Mouse (Mus musculus): ENCODE measurements at regions not wholly inside any gene's neighbourhood (a gene's known extent, or its start where the extent isn't known, plus 50 kb on each side); places are given as distances from the start of the nearest gene placed in this dataset.

- TF ChIP-seq POLR2A (IDR thresholded peaks at IDR 0.05; ENCODE audit: low read depth, low read length) (no peak), CTCF (IDR thresholded peaks at IDR 0.05; ENCODE audit: extremely low read depth, insufficient read depth, insufficient read length, insufficient replicate concordance) (no peak)
- 85% methylated on average over 7 of the region's 7 CpGs for WGBS
Observed at GRCm38 (mm10) chr3:35269977-35270880, 483.7 kb upstream of the Atp11b start.

GRCm38 (mm10) chr3:35273546-35273945 is 480.4 kb upstream of the Atp11b start:
- no peak overlapping the region for H3K27ac ChIP-seq (ENCODE audit: insufficient read depth, low read length)
- DNase-seq (ENCODE audit: low read depth in 1 of 2, low spot score in 2 of 2), result no peak
- no peaks in the 10 kb centered on the region for H3K4me1 ChIP-seq (ENCODE audit: control insufficient read depth, insufficient read depth, insufficient read length)
- TF ChIP-seq CTCF (IDR thresholded peaks at IDR 0.05; ENCODE audit: extremely low read depth, insufficient read depth, insufficient read length, insufficient replicate concordance) (no peak), POLR2A (IDR thresholded peaks at IDR 0.05; ENCODE audit: low read depth, low read length) (no peak)
- whole genome bisulfite sequencing, result 55% methylated on average over 5 of the region's 5 CpGs
- H3K27me3 ChIP-seq (ENCODE audit: control insufficient read depth, insufficient read depth, low read length), result no peaks in the 10 kb centered on the region
- H3K36me3 ChIP-seq (ENCODE audit: control insufficient read depth, insufficient read depth, low read length), result no peaks in the 10 kb centered on the region
- H3K4me3 ChIP-seq (ENCODE audit: extremely low read depth, insufficient read depth, insufficient read length), result no peak overlapping the region

More at GRCm38 (mm10) chr3:35269977-35270880, 483.7 kb upstream of the Atp11b start:
- Histone ChIP-seq H3K27me3 (ENCODE audit: control insufficient read depth, insufficient read depth, low read length) (no peaks in the 10 kb centered on the region), H3K27ac (ENCODE audit: insufficient read depth, low read length) (no peak overlapping the region), H3K4me1 (ENCODE audit: control insufficient read depth, insufficient read depth, insufficient read length) (no peaks in the 10 kb centered on the region), H3K4me3 (ENCODE audit: extremely low read depth, insufficient read depth, insufficient read length) (no peak overlapping the region), H3K36me3 (ENCODE audit: control insufficient read depth, insufficient read depth, low read length) (no peaks in the 10 kb centered on the region)
- no peak for DNase-seq (ENCODE audit: low read depth in 1 of 2, low spot score in 2 of 2)

GRCm38 (mm10) chr3:35280981-35281380 is 472.9 kb upstream of the Atp11b start:
- TF ChIP-seq POLR2A (IDR thresholded peaks at IDR 0.05; ENCODE audit: low read depth, low read length) (no peak), CTCF (IDR thresholded peaks at IDR 0.05; ENCODE audit: extremely low read depth, insufficient read depth, insufficient read length, insufficient replicate concordance) (no peak)
- WGBS, result 85% methylated on average over 5 of the region's 5 CpGs
- H3K27me3 ChIP-seq (ENCODE audit: control insufficient read depth, insufficient read depth, low read length), result no peaks in the 10 kb centered on the region
- no peaks in the 10 kb centered on the region for H3K4me1 ChIP-seq (ENCODE audit: control insufficient read depth, insufficient read depth, insufficient read length)
- DNase-seq (ENCODE audit: low read depth in 1 of 2, low spot score in 2 of 2), result no peak
- no peaks in the 10 kb centered on the region for H3K36me3 ChIP-seq (ENCODE audit: control insufficient read depth, insufficient read depth, low read length)
- no peak overlapping the region for H3K4me3 ChIP-seq (ENCODE audit: extremely low read depth, insufficient read depth, insufficient read length)
- H3K27ac ChIP-seq (ENCODE audit: insufficient read depth, low read length), result no peak overlapping the region

GRCm38 (mm10) chr3:35282106-35282505 is 471.8 kb upstream of the Atp11b start:
- TF ChIP-seq CTCF (IDR thresholded peaks at IDR 0.05; ENCODE audit: extremely low read depth, insufficient read depth, insufficient read length, insufficient replicate concordance), result no peak
- no peak for TF ChIP-seq POLR2A (IDR thresholded peaks at IDR 0.05; ENCODE audit: low read depth, low read length)
- DNase-seq (ENCODE audit: low read depth in 1 of 2, low spot score in 2 of 2), result no peak
- Histone ChIP-seq H3K36me3 (ENCODE audit: control insufficient read depth, insufficient read depth, low read length) (no peaks in the 10 kb centered on the region), H3K4me3 (ENCODE audit: extremely low read depth, insufficient read depth, insufficient read length) (no peak overlapping the region), H3K27ac (ENCODE audit: insufficient read depth, low read length) (no peak overlapping the region), H3K27me3 (ENCODE audit: control insufficient read depth, insufficient read depth, low read length) (no peaks in the 10 kb centered on the region), H3K4me1 (ENCODE audit: control insufficient read depth, insufficient read depth, insufficient read length) (no peaks in the 10 kb centered on the region)
- 81% methylated on average over 2 of the region's 2 CpGs for WGBS

- Histone ChIP-seq H3K4me1 (ENCODE audit: control insufficient read depth, insufficient read depth, insufficient read length) (no peaks in the 10 kb centered on the region), H3K36me3 (ENCODE audit: control insufficient read depth, insufficient read depth, low read length) (no peaks in the 10 kb centered on the region), H3K27me3 (ENCODE audit: control insufficient read depth, insufficient read depth, low read length) (no peaks in the 10 kb centered on the region), H3K27ac (ENCODE audit: insufficient read depth, low read length) (no peak overlapping the region), H3K4me3 (ENCODE audit: extremely low read depth, insufficient read depth, insufficient read length) (no peak overlapping the region)
- no peak for TF ChIP-seq POLR2A (IDR thresholded peaks at IDR 0.05; ENCODE audit: low read depth, low read length)
- no peak for TF ChIP-seq CTCF (IDR thresholded peaks at IDR 0.05; ENCODE audit: extremely low read depth, insufficient read depth, insufficient read length, insufficient replicate concordance)
- 66% methylated on average over 1 of the region's 1 CpGs for WGBS
- DNase-seq (ENCODE audit: low read depth in 1 of 2, low spot score in 2 of 2), result no peak
Observed at GRCm38 (mm10) chr3:35294771-35295170, 459.1 kb upstream of the Atp11b start.

GRCm38 (mm10) chr3:35295746-35296145 is 458.2 kb upstream of the Atp11b start:
- H3K4me1 ChIP-seq (ENCODE audit: control insufficient read depth, insufficient read depth, insufficient read length), result no peaks in the 10 kb centered on the region
- H3K4me3 ChIP-seq (ENCODE audit: extremely low read depth, insufficient read depth, insufficient read length), result no peak overlapping the region
- DNase-seq (ENCODE audit: low read depth in 1 of 2, low spot score in 2 of 2), result no peak
- H3K27me3 ChIP-seq (ENCODE audit: control insufficient read depth, insufficient read depth, low read length), result no peaks in the 10 kb centered on the region
- WGBS, result 81% methylated on average over 4 of the region's 4 CpGs
- H3K27ac ChIP-seq (ENCODE audit: insufficient read depth, low read length), result no peak overlapping the region
- no peak for TF ChIP-seq CTCF (IDR thresholded peaks at IDR 0.05; ENCODE audit: extremely low read depth, insufficient read depth, insufficient read length, insufficient replicate concordance)
- no peak for TF ChIP-seq POLR2A (IDR thresholded peaks at IDR 0.05; ENCODE audit: low read depth, low read length)
- H3K36me3 ChIP-seq (ENCODE audit: control insufficient read depth, insufficient read depth, low read length), result no peaks in the 10 kb centered on the region

GRCm38 (mm10) chr3:35299036-35299435 is 454.9 kb upstream of the Atp11b start:
- Histone ChIP-seq H3K4me3 (ENCODE audit: extremely low read depth, insufficient read depth, insufficient read length) (no peak overlapping the region), H3K4me1 (ENCODE audit: control insufficient read depth, insufficient read depth, insufficient read length) (no peaks in the 10 kb centered on the region), H3K36me3 (ENCODE audit: control insufficient read depth, insufficient read depth, low read length) (no peaks in the 10 kb centered on the region), H3K27ac (ENCODE audit: insufficient read depth, low read length) (no peak overlapping the region), H3K27me3 (ENCODE audit: control insufficient read depth, insufficient read depth, low read length) (no peaks in the 10 kb centered on the region)
- no peak for DNase-seq (ENCODE audit: low read depth in 1 of 2, low spot score in 2 of 2)
- TF ChIP-seq CTCF (IDR thresholded peaks at IDR 0.05; ENCODE audit: extremely low read depth, insufficient read depth, insufficient read length, insufficient replicate concordance) (no peak), POLR2A (IDR thresholded peaks at IDR 0.05; ENCODE audit: low read depth, low read length) (no peak)

All from spleen, adult 2 months (tissue).